In the genomic region with DNA sequence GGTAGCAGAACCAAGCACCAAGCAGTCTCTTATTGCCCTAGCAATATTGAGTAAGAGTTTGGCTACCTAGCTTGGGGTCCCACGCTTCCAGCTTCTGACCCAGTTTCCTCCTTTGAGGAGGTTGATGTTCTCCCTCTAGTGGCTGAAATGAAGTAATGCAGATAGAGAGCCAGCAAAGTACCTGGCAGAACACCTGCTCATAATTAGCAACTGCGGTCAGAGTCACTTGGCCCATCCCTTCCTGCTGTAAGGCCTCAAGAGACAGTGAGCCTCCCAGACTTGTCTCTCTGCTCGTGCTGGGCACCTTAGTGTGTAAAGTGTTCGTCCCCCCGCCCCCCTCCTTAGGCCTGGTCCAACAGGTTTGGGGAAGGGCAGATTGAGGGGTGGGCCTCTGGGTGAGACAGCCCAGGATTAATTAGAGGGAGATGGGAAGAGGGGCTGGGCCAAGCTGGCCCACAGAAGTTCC, we compare ENCODE assay signal across 8 mouse cellular contexts. TPM values are rescaled to one million over a fixed set of nuclear protein-coding genes. Genes with fewer than 3 reads are reported as not detected.
DNase-seq lines count a peak whose midpoint lies in the region; ATAC-seq and TF ChIP-seq lines count a peak whose summit lies in the region.

No protein-coding gene starts in this region.

- no peak for TF ChIP-seq POLR2A in ES-Bruce4 (IDR thresholded peaks at IDR 0.05; ENCODE audit: insufficient read depth, low read length)

- peaks cover 36% of the 10 kb centered on the region for H3K36me3 ChIP-seq in heart, postnatal 0 days (replicated peaks; ENCODE audit: control insufficient read depth, insufficient read depth, low read length)
- peaks cover 10% of the 10 kb centered on the region; the same call in 1 of the 2 replicates for H3K36me3 ChIP-seq in ES-Bruce4 (ENCODE audit: control insufficient read depth, insufficient read depth, low read length, poor library complexity, severe bottlenecking)
- peaks cover 26% of the 10 kb centered on the region for H3K36me3 ChIP-seq in embryonic facial prominence, embryonic 15.5 days
- H3K36me3 ChIP-seq in lung, embryonic 16.5 days (ENCODE audit: control insufficient read depth, insufficient read depth, low read length): peaks cover 17% of the 10 kb centered on the region
- peaks cover 13% of the 10 kb centered on the region for H3K36me3 ChIP-seq in stomach, embryonic 15.5 days

- WGBS in heart, postnatal 0 days: 25% methylated on average over 5 of the region's 5 CpGs
- WGBS in embryonic facial prominence, embryonic 15.5 days: 7% methylated on average over 5 of the region's 5 CpGs
- 9% methylated on average over 5 of the region's 5 CpGs for WGBS in lung, embryonic 16.5 days
- 12% methylated on average over 5 of the region's 5 CpGs for WGBS in stomach, embryonic 15.5 days

- H3K9ac ChIP-seq in heart, postnatal 0 days (replicated peaks; ENCODE audit: low read depth, low read length): no peak overlapping the region
- no peak overlapping the region for H3K9ac ChIP-seq in ES-Bruce4 (ENCODE audit: low read depth, poor library complexity, severe bottlenecking)
- H3K9ac ChIP-seq in embryonic facial prominence, embryonic 15.5 days: no peak overlapping the region
- H3K9ac ChIP-seq in lung, embryonic 16.5 days (ENCODE audit: low read length): no peak overlapping the region
- no peak overlapping the region for H3K9ac ChIP-seq in stomach, embryonic 15.5 days

- no peak overlapping the region for H3K4me2 ChIP-seq in heart, postnatal 0 days (ENCODE audit: low read depth, low read length)
- H3K4me2 ChIP-seq in embryonic facial prominence, embryonic 15.5 days (replicated peaks): 0 out of 2 replicates have a peak overlapping the region, but pooled peaks have one; percentile 10
- no peak overlapping the region for H3K4me2 ChIP-seq in lung, embryonic 16.5 days (ENCODE audit: low read depth, low read length)
- no peak overlapping the region for H3K4me2 ChIP-seq in stomach, embryonic 15.5 days

- TF ChIP-seq EP300 in heart, postnatal 0 days (IDR thresholded peaks at IDR 0.05; ENCODE audit: low read depth): no peak
- no peak for TF ChIP-seq EP300 in ES-Bruce4 (IDR thresholded peaks at IDR 0.05; ENCODE audit: insufficient read depth, low read depth, low read length)

- H3K27ac ChIP-seq in heart, postnatal 0 days (ENCODE audit: low read depth): no peak overlapping the region
- no peak overlapping the region for H3K27ac ChIP-seq in ES-Bruce4 (ENCODE audit: insufficient read depth, low read length)
- no peak overlapping the region for H3K27ac ChIP-seq in embryonic facial prominence, embryonic 15.5 days (replicated peaks)
- no peak overlapping the region for H3K27ac ChIP-seq in lung, embryonic 16.5 days (ENCODE audit: low read length)
- H3K27ac ChIP-seq in stomach, embryonic 15.5 days: no peak overlapping the region

- no peaks in the 10 kb centered on the region for H3K9me3 ChIP-seq in heart, postnatal 0 days (replicated peaks; ENCODE audit: control insufficient read depth, low read length)
- no peaks in the 10 kb centered on the region for H3K9me3 ChIP-seq in ES-Bruce4 (replicated peaks; ENCODE audit: control insufficient read depth, insufficient read depth, low read length, poor library complexity, severe bottlenecking)
- no peaks in the 10 kb centered on the region for H3K9me3 ChIP-seq in embryonic facial prominence, embryonic 15.5 days (replicated peaks)
- H3K9me3 ChIP-seq in lung, embryonic 16.5 days (ENCODE audit: control insufficient read depth, low read length): no peaks in the 10 kb centered on the region
- no peaks in the 10 kb centered on the region for H3K9me3 ChIP-seq in stomach, embryonic 15.5 days

- ATAC-seq in heart, postnatal 0 days (ENCODE audit: insufficient read depth, low read depth): no peak
- no peak for ATAC-seq in embryonic facial prominence, embryonic 15.5 days (ENCODE audit: insufficient number of reproducible peaks, low FRiP score, low TSS enrichment, low read depth)
- peak; percentile 26; the same call in 1 of the 2 replicates for ATAC-seq in lung, embryonic 16.5 days (ENCODE audit: low read depth)
- ATAC-seq in stomach, embryonic 15.5 days (ENCODE audit: insufficient read depth, low FRiP score, low read depth): peak; percentile 14; the same call in 1 of the 2 replicates

- intact Hi-C loops in left cerebral cortex, postnatal 36 days (cut with DNase I): no loop called here

- peak; percentile 45 for DNase-seq in heart, postnatal 0 days (ENCODE audit: low spot score)
- DNase-seq in heart, adult 9 months (ENCODE audit: low spot score in 2 of 2): no peak
- DNase-seq in left cerebral cortex, postnatal 36 days (ENCODE audit: low spot score in 2 of 2): no peak
- no peak for DNase-seq in urinary bladder, postnatal 10 days (ENCODE audit: low spot score)

- no peaks in the 10 kb centered on the region for H3K4me1 ChIP-seq in heart, postnatal 0 days (ENCODE audit: control insufficient read depth, insufficient read depth)
- H3K4me1 ChIP-seq in ES-Bruce4 (ENCODE audit: control insufficient read depth, insufficient read depth, low read length): no peaks in the 10 kb centered on the region
- H3K4me1 ChIP-seq in embryonic facial prominence, embryonic 15.5 days: peaks cover 19% of the 10 kb centered on the region
- peaks cover 2% of the 10 kb centered on the region; the same call in 1 of the 2 replicates for H3K4me1 ChIP-seq in lung, embryonic 16.5 days (replicated peaks; ENCODE audit: control insufficient read depth, insufficient read depth, low read length)
- 0 out of 2 replicates have a peak, but pooled peaks cover 5% of the 10 kb centered on the region for H3K4me1 ChIP-seq in stomach, embryonic 15.5 days

- H3K27me3 ChIP-seq in heart, postnatal 0 days (ENCODE audit: control insufficient read depth, insufficient read depth, low read length): peaks cover 33% of the 10 kb centered on the region
- no peaks in the 10 kb centered on the region for H3K27me3 ChIP-seq in ES-Bruce4 (ENCODE audit: control insufficient read depth, insufficient read depth, low read length, poor library complexity, severe bottlenecking)
- peaks cover 34% of the 10 kb centered on the region for H3K27me3 ChIP-seq in embryonic facial prominence, embryonic 15.5 days
- peaks cover 11% of the 10 kb centered on the region for H3K27me3 ChIP-seq in lung, embryonic 16.5 days (ENCODE audit: control insufficient read depth, insufficient read depth, low read depth, low read length)
- H3K27me3 ChIP-seq in stomach, embryonic 15.5 days (replicated peaks): peaks cover 25% of the 10 kb centered on the region

- peak; percentile 68 for TF ChIP-seq CTCF in heart, postnatal 0 days (IDR thresholded peaks at IDR 0.05; ENCODE audit: low read depth)
- peak; percentile 51 for TF ChIP-seq CTCF in ES-Bruce4 (IDR thresholded peaks at IDR 0.05; ENCODE audit: low read depth, low read length)

- H3K4me3 ChIP-seq in heart, postnatal 0 days (ENCODE audit: low read depth, low read length): no peak overlapping the region
- no peak overlapping the region for H3K4me3 ChIP-seq in ES-Bruce4 (ENCODE audit: low read depth, low read length)
- H3K4me3 ChIP-seq in embryonic facial prominence, embryonic 15.5 days (replicated peaks): no peak overlapping the region
- H3K4me3 ChIP-seq in lung, embryonic 16.5 days (ENCODE audit: low read length): no peak overlapping the region
- no peak overlapping the region for H3K4me3 ChIP-seq in stomach, embryonic 15.5 days (replicated peaks)

RNA-seq across cellular contexts. Expression of a gene that starts 4.3 kb away (rescaled TPM):
- total RNA-seq in heart, postnatal 0 days (2014; rRNA removed; ENCODE audit: low replicate concordance): not detected in 2 replicates
- 0.05 and 0.10 TPM in 2 replicates for polyA plus RNA-seq in heart, postnatal 0 days (2015; fragmentation: Nextera tagmentation; extraction: Ambion mirVana)
- polyA plus RNA-seq in ES-Bruce4 (2011; ENCODE audit: insufficient read depth, insufficient read length, low read depth, missing spikeins): 2.9 and 3.2 TPM in 2 replicates
- polyA plus RNA-seq in embryonic facial prominence, embryonic 15.5 days (2015; fragmentation: Nextera tagmentation; extraction: Ambion mirVana): 15.8 and 17.0 TPM in 2 replicates
- 4.3 and 4.7 TPM in 2 replicates for polyA plus RNA-seq in lung, embryonic 16.5 days (2015; fragmentation: Nextera tagmentation; extraction: Ambion mirVana)
- 9.9 and 12.2 TPM in 2 replicates for polyA plus RNA-seq in stomach, embryonic 15.5 days (2015; fragmentation: Nextera tagmentation; extraction: Ambion mirVana)
- total RNA-seq in left cerebral cortex, postnatal 36 days (2021): not detected

RNA-seq across cellular contexts. Expression of a gene that starts 8.8 kb away (rescaled TPM):
- 214 and 322 TPM in 2 replicates for total RNA-seq in heart, postnatal 0 days (2014; rRNA removed; ENCODE audit: low replicate concordance)
- polyA plus RNA-seq in heart, postnatal 0 days (2015; fragmentation: Nextera tagmentation; extraction: Ambion mirVana): 328 and 348 TPM in 2 replicates
- 145 and 149 TPM in 2 replicates for polyA plus RNA-seq in ES-Bruce4 (2011; ENCODE audit: insufficient read depth, insufficient read length, low read depth, missing spikeins)
- polyA plus RNA-seq in embryonic facial prominence, embryonic 15.5 days (2015; fragmentation: Nextera tagmentation; extraction: Ambion mirVana): 95.7 and 102 TPM in 2 replicates
- polyA plus RNA-seq in lung, embryonic 16.5 days (2015; fragmentation: Nextera tagmentation; extraction: Ambion mirVana): 88.4 and 90.6 TPM in 2 replicates
- 73.7 and 84.8 TPM in 2 replicates for polyA plus RNA-seq in stomach, embryonic 15.5 days (2015; fragmentation: Nextera tagmentation; extraction: Ambion mirVana)
- total RNA-seq in left cerebral cortex, postnatal 36 days (2021): 100 to 1,000 TPM; 126 to 137 TPM

RNA-seq across cellular contexts. Expression of a gene that starts 9.1 kb away (rescaled TPM):
- total RNA-seq in heart, postnatal 0 days (2014; rRNA removed; ENCODE audit: low replicate concordance): 22.4 and 35.2 TPM in 2 replicates
- polyA plus RNA-seq in heart, postnatal 0 days (2015; fragmentation: Nextera tagmentation; extraction: Ambion mirVana): 22.1 and 23.2 TPM in 2 replicates
- polyA plus RNA-seq in ES-Bruce4 (2011; ENCODE audit: insufficient read depth, insufficient read length, low read depth, missing spikeins): 57.3 and 63.1 TPM in 2 replicates
- 42.2 and 42.9 TPM in 2 replicates for polyA plus RNA-seq in embryonic facial prominence, embryonic 15.5 days (2015; fragmentation: Nextera tagmentation; extraction: Ambion mirVana)
- polyA plus RNA-seq in lung, embryonic 16.5 days (2015; fragmentation: Nextera tagmentation; extraction: Ambion mirVana): 49.2 and 50.3 TPM in 2 replicates
- 37.8 and 39.9 TPM in 2 replicates for polyA plus RNA-seq in stomach, embryonic 15.5 days (2015; fragmentation: Nextera tagmentation; extraction: Ambion mirVana)
- total RNA-seq in left cerebral cortex, postnatal 36 days (2021): 1 to 10 TPM; 5.3 to 7.0 TPM

RNA-seq across cellular contexts. Expression of a gene that starts 12.7 kb away (rescaled TPM):
- 275 and 286 TPM in 2 replicates for total RNA-seq in heart, postnatal 0 days (2014; rRNA removed; ENCODE audit: low replicate concordance)
- 121 and 160 TPM in 2 replicates for polyA plus RNA-seq in heart, postnatal 0 days (2015; fragmentation: Nextera tagmentation; extraction: Ambion mirVana)
- polyA plus RNA-seq in ES-Bruce4 (2011; ENCODE audit: insufficient read depth, insufficient read length, low read depth, missing spikeins): 51.7 and 61.7 TPM in 2 replicates
- polyA plus RNA-seq in embryonic facial prominence, embryonic 15.5 days (2015; fragmentation: Nextera tagmentation; extraction: Ambion mirVana): 29.5 and 33.2 TPM in 2 replicates
- polyA plus RNA-seq in lung, embryonic 16.5 days (2015; fragmentation: Nextera tagmentation; extraction: Ambion mirVana): 22.0 and 23.1 TPM in 2 replicates
- 23.8 and 25.4 TPM in 2 replicates for polyA plus RNA-seq in stomach, embryonic 15.5 days (2015; fragmentation: Nextera tagmentation; extraction: Ambion mirVana)
- 1 to 10 TPM; 8.8 to 9.9 TPM for total RNA-seq in left cerebral cortex, postnatal 36 days (2021)

RNA-seq across cellular contexts. Expression of a gene that starts 14.5 kb away (rescaled TPM):
- total RNA-seq in heart, postnatal 0 days (2014; rRNA removed; ENCODE audit: low replicate concordance): not detected in 2 replicates
- polyA plus RNA-seq in heart, postnatal 0 days (2015; fragmentation: Nextera tagmentation; extraction: Ambion mirVana): not detected in 2 replicates
- 300 and 333 TPM in 2 replicates for polyA plus RNA-seq in ES-Bruce4 (2011; ENCODE audit: insufficient read depth, insufficient read length, low read depth, missing spikeins)
- 19.8 and 20.2 TPM in 2 replicates for polyA plus RNA-seq in embryonic facial prominence, embryonic 15.5 days (2015; fragmentation: Nextera tagmentation; extraction: Ambion mirVana)
- 196 and 206 TPM in 2 replicates for polyA plus RNA-seq in lung, embryonic 16.5 days (2015; fragmentation: Nextera tagmentation; extraction: Ambion mirVana)
- 92.7 and 122 TPM in 2 replicates for polyA plus RNA-seq in stomach, embryonic 15.5 days (2015; fragmentation: Nextera tagmentation; extraction: Ambion mirVana)
- total RNA-seq in left cerebral cortex, postnatal 36 days (2021): not detected

Comparison
In these comparisons a context has a peak if more than half of its experiments do, and no peak if none do; other contexts are left out.
1. ATAC-seq: peak in lung, embryonic 16.5 days (single experiment) and stomach, embryonic 15.5 days (single experiment); none in heart, postnatal 0 days (single experiment) and embryonic facial prominence, embryonic 15.5 days (single experiment).